Mouse (Mus musculus) forebrain, embryonic 16.5 days (tissue): ENCODE data around the gene Nup155. TPM values are rescaled to one million over a fixed set of nuclear protein-coding genes. Genes with fewer than 3 reads are reported as not detected.
"Not testable (repeated sequence)": the region's sequence is repeated elsewhere in the genome, so short reads cannot be mapped to it uniquely, and the experiment has no call there.

Experiments
- ATAC-seq: fragments of 200-750 bp; cut with Nextera tagmentation; 2 replicates; pipeline ENCODE4 v1.8.0; 2017; ENCODE audit warnings: mild to moderate bottlenecking, moderate library complexity
- H3K27ac ChIP-seq: fragments of 300-500 bp; sonication (generic); 2 replicates; pipeline ENCODE4 v1.5.1; 2014; ENCODE audit warnings: low read length, control low read depth
- H3K27me3 ChIP-seq: fragments of 300-500 bp; sonication (generic); replicated peaks from 2 replicates; pipeline ENCODE4 v1.6.1; 2014; ENCODE audit warnings: low read length; ENCODE audit not compliant: control insufficient read depth, insufficient read depth
- H3K36me3 ChIP-seq: fragments of 300-500 bp; sonication (generic); 2 replicates; pipeline ENCODE4 v1.6.1; 2014; ENCODE audit not compliant: control insufficient read depth, insufficient read depth
- H3K4me1 ChIP-seq: fragments of 300-500 bp; sonication (generic); replicated peaks from 2 replicates; pipeline ENCODE4 v1.6.1; 2014; ENCODE audit warnings: low read length; ENCODE audit not compliant: control insufficient read depth, insufficient read depth
- H3K4me2 ChIP-seq: fragments of 300-500 bp; sonication (generic); 2 replicates; pipeline ENCODE4 v1.6.1; 2014; ENCODE audit warnings: mild to moderate bottlenecking, low read length, control low read depth
- H3K4me3 ChIP-seq: fragments of 300-500 bp; sonication (generic); replicated peaks from 2 replicates; pipeline ENCODE4 v1.5.1; 2014; ENCODE audit warnings: mild to moderate bottlenecking, low read length, control low read depth
- H3K9ac ChIP-seq: fragments of 300-500 bp; sonication (generic); replicated peaks from 2 replicates; pipeline ENCODE4 v1.6.1; 2014; ENCODE audit warnings: low read depth, low read length, control low read depth
- H3K9me3 ChIP-seq: fragments of 300-500 bp; sonication (generic); 2 replicates; pipeline ENCODE4 v1.6.1; 2016; ENCODE audit warnings: low read length; ENCODE audit not compliant: control insufficient read depth
- WGBS: fragments of 180-500 bp; shearing (Covaris S2); extraction: QIAGEN DNeasy Blood & Tissue Kit; methylation state at CpG from one replicate; pipeline ENCODE4 v1.1.7; 2014; 5-methylcytosine and 5-hydroxymethylcytosine counted together
- polyA plus RNA-seq: library from polyadenylated mRNA; unstranded; fragments of >200 nt; fragmentation: Nextera tagmentation; extraction: Ambion mirVana; gene quantifications from 2 replicates; pipeline ENCODE4 v1.2.1, GENCODE M21; 2015

The Nup155 gene
- 13.9 and 15.1 TPM in 2 replicates for polyA plus RNA-seq

GRCm38 (mm10) chr15:8108966-8109743 lies at the start of gene Nup155:
Gene Nup155 (plus strand): TSS chr15:8109273.
- peak; percentile 98 for ATAC-seq
- peaks cover 17% of the 10 kb centered on the region for H3K4me1 ChIP-seq
- peak within 1 kb of the TSS; percentile 82 for H3K27ac ChIP-seq
- peak within 1 kb of the TSS; percentile 76 for H3K9ac ChIP-seq
- peaks cover 3% of the 10 kb centered on the region; the same call in 1 of the 2 replicates for H3K36me3 ChIP-seq
- peak within 1 kb of the TSS; percentile 93 for H3K4me3 ChIP-seq
- no peaks in the 10 kb centered on the region for H3K9me3 ChIP-seq
- no peaks in the 10 kb centered on the region for H3K27me3 ChIP-seq
- peak within 1 kb of the TSS; percentile 78 for H3K4me2 ChIP-seq
- under 1% methylated on average over 54 of the region's 54 CpGs for WGBS

- H3K4me3 ChIP-seq = no peak overlapping the region
- H3K4me2 ChIP-seq = no peak overlapping the region
- no peaks in the 10 kb centered on the region for H3K9me3 ChIP-seq
- no peak overlapping the region for H3K27ac ChIP-seq
- H3K27me3 ChIP-seq = no peaks in the 10 kb centered on the region
- H3K36me3 ChIP-seq = peaks cover 8% of the 10 kb centered on the region
- 80% methylated on average over 6 of the region's 6 CpGs for WGBS
- no peak for ATAC-seq
- H3K9ac ChIP-seq = no peak overlapping the region
- H3K4me1 ChIP-seq = no peaks in the 10 kb centered on the region
Observed at GRCm38 (mm10) chr15:8065221-8065620, 43.9 kb upstream of the Nup155 start.

- not testable (repeated sequence) for H3K4me1 ChIP-seq, H3K4me3 ChIP-seq, H3K9ac ChIP-seq, ATAC-seq, H3K9me3 ChIP-seq, H3K4me2 ChIP-seq, H3K27ac ChIP-seq, H3K27me3 ChIP-seq
- peaks cover 16% of the 10 kb centered on the region for H3K36me3 ChIP-seq
- WGBS = 93% methylated on average over 3 of the region's 3 CpGs
Observed at GRCm38 (mm10) chr15:8073159-8073558, 35.9 kb upstream of the Nup155 start.

- WGBS = 94% methylated on average over 8 of the region's 8 CpGs
- H3K27me3 ChIP-seq = no peaks in the 10 kb centered on the region
- no peak overlapping the region for H3K27ac ChIP-seq
- ATAC-seq = no peak
- no peak overlapping the region for H3K9ac ChIP-seq
- no peaks in the 10 kb centered on the region for H3K4me1 ChIP-seq
- no peak overlapping the region for H3K4me2 ChIP-seq
- no peaks in the 10 kb centered on the region for H3K9me3 ChIP-seq
- H3K36me3 ChIP-seq = peaks cover 15% of the 10 kb centered on the region
- H3K4me3 ChIP-seq = no peak overlapping the region
Observed at GRCm38 (mm10) chr15:8082139-8082538, 26.9 kb upstream of the Nup155 start.

DNA sequence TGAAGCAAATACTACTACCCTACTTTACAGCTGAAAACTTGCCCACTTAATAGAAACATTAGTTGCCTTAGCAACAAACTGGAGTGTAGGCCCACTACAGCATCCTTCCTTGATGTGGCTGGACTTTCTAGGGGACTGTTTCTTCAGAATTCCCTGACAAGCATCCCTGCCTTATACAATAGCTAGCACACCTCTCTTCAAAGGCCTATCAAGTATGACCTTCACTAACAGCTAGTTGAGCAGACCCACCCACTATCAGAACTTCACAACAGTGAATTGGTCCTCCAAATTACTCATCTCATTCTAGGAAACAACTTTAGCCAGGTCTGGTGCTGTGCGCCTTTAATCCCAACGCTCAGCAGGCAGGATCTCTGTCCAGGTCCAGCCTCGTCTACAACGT lies 21.8 kb upstream of the Nup155 start:
- no peak overlapping the region for H3K27ac ChIP-seq
- no peaks in the 10 kb centered on the region for H3K4me1 ChIP-seq
- 94% methylated on average over 4 of the region's 4 CpGs for WGBS
- ATAC-seq = no peak
- peaks cover 14% of the 10 kb centered on the region for H3K36me3 ChIP-seq
- H3K9me3 ChIP-seq = no peaks in the 10 kb centered on the region
- no peaks in the 10 kb centered on the region for H3K27me3 ChIP-seq
- H3K4me3 ChIP-seq = no peak overlapping the region
- H3K9ac ChIP-seq = no peak overlapping the region
- H3K4me2 ChIP-seq = no peak overlapping the region

DNA sequence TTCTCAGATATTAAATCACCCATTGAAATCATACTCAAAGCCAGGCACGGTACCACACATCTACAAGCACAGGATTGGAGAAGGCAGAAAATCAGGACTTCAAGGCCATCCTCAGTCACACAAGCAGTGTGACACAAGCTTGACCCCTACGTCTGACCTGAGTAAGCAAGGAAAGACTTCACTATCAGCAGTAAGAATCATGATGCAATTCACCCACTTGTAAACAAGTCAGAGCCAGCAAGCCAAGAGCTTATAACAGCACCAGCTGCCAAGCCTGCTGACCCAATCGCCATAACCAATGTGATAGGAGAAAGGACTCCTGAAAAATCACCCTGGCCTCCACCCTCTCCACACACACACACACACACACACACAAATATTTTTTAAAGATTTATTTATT lies 20.4 kb upstream of the Nup155 start:
- peaks cover 19% of the 10 kb centered on the region for H3K36me3 ChIP-seq
- H3K27ac ChIP-seq = no peak overlapping the region
- H3K9me3 ChIP-seq = no peaks in the 10 kb centered on the region
- no peak overlapping the region for H3K9ac ChIP-seq
- WGBS = 94% methylated on average over 3 of the region's 3 CpGs
- no peak for ATAC-seq
- no peak overlapping the region for H3K4me2 ChIP-seq
- no peaks in the 10 kb centered on the region for H3K27me3 ChIP-seq
- H3K4me1 ChIP-seq = no peaks in the 10 kb centered on the region
- H3K4me3 ChIP-seq = no peak overlapping the region

DNA sequence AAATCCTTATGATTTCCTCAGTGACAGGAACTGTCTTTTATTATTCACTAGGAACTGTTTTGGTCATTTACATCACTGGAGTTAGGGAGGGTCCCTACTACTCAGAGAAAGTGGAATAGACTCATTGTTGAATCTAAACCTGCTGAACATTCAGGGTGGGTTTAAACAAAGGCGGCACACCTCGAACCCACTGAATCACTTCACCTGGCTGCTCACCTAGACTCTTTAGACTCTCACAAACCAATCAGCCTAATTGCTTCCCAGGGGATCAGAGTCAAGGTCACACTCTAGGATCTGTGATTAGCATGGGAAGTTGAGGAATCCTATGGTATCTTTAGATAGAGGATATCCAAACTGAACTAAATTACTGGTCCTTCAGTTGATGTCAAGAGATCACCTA lies 18.4 kb upstream of the Nup155 start:
- no peak overlapping the region for H3K27ac ChIP-seq

GRCm38 (mm10) chr15:8092668-8093067 lies 16.4 kb upstream of the Nup155 start:
- H3K9ac ChIP-seq, ATAC-seq, H3K27ac ChIP-seq, H3K4me1 ChIP-seq, H3K4me2 ChIP-seq, H3K9me3 ChIP-seq, H3K4me3 ChIP-seq, H3K27me3 ChIP-seq: not testable (repeated sequence)
- 88% methylated on average over 1 of the region's 1 CpGs for WGBS
- H3K36me3 ChIP-seq = peaks cover 22% of the 10 kb centered on the region

More for the DNA sequence above, 18.4 kb upstream of the Nup155 start:
- Histone ChIP-seq H3K4me2 (no peak overlapping the region), H3K9ac (no peak overlapping the region), H3K27me3 (no peaks in the 10 kb centered on the region), H3K4me3 (no peak overlapping the region), H3K4me1 (no peaks in the 10 kb centered on the region), H3K36me3 (peaks cover 22% of the 10 kb centered on the region), H3K9me3 (no peaks in the 10 kb centered on the region)
- ATAC-seq = no peak
- 90% methylated on average over 2 of the region's 2 CpGs for WGBS

DNA sequence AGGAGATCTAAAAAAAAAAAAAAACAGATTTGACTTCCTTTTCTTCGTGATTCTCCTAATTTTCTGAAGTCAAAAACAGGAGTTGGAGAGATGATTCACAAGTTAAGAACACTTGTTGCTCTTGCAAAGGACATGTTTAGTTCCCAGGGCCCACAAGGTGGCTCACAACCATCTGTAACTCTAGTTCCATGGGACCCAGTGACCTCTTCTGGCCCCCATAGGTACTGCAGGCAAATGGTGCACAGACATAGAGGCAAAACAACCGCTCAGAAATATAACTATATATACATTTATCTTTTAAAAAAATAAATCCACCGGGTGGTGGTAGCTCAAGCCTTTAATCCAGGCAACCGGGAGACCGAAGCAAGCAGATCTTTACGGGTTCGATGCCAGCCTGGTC lies 11.2 kb upstream of the Nup155 start:
- Histone ChIP-seq H3K9me3 (no peaks in the 10 kb centered on the region), H3K36me3 (peaks cover 8% of the 10 kb centered on the region; the same call in 1 of the 2 replicates), H3K27me3 (no peaks in the 10 kb centered on the region), H3K4me1 (0 out of 2 replicates have a peak, but pooled peaks cover 3% of the 10 kb centered on the region), H3K27ac (no peak overlapping the region), H3K9ac (no peak overlapping the region), H3K4me3 (no peak overlapping the region), H3K4me2 (peak overlapping the region; percentile 38)
- ATAC-seq = no peak
- WGBS = 35% methylated on average over 7 of the region's 7 CpGs
